Mouse (Mus musculus) lung, postnatal 25 days (tissue): Measurements from ENCODE around the gene Olfr769.
"Not testable (repeated sequence)": the region's sequence is repeated elsewhere in the genome, so short reads cannot be mapped to it uniquely, and the experiment has no call there.

Experiments used
- DNase-seq: peaks from one replicate; pipeline ENCODE4 v3.0.0; 2022; ENCODE audit warnings: low spot score

Olfr769 gene

GRCm38 (mm10) chr10:129117761-129118160 lies at the start of gene Olfr769:
TSS of gene Olfr769 (minus strand) at chr10:129117861.
- no peak for DNase-seq

GRCm38 (mm10) chr10:129164651-129165050 lies 47.0 kb upstream of the Olfr769 start, which contains the start of gene Olfr771:
TSS of gene Olfr771 (minus strand) at chr10:129164751.
- no peak for DNase-seq

GRCm38 (mm10) chr10:129138898-129139297 lies 21.2 kb upstream of the Olfr769 start, which contains the start of gene Olfr770:
TSS of gene Olfr770 (minus strand) at chr10:129138998.
- DNase-seq: no peak

- no peak for DNase-seq
Observed at GRCm38 (mm10) chr10:129115146-129115545, 2.5 kb downstream of the Olfr769 start.

GRCm38 (mm10) chr10:129101231-129101630 lies 16.4 kb downstream of the Olfr769 start:
- DNase-seq: no peak

GRCm38 (mm10) chr10:129099275-129099674 lies 18.4 kb downstream of the Olfr769 start, which contains the start of gene Olfr768:
TSS of gene Olfr768 (minus strand) at chr10:129099375.
- no peak for DNase-seq

GRCm38 (mm10) chr10:129082810-129083209 lies 34.9 kb downstream of the Olfr769 start, which contains the start of gene Olfr767:
TSS of gene Olfr767 (minus strand) at chr10:129082910.
- DNase-seq: not testable (repeated sequence)

GRCm38 (mm10) chr10:129068877-129069276 lies 48.8 kb downstream of the Olfr769 start, which contains the start of gene Olfr766-ps1:
TSS of gene Olfr766-ps1 (minus strand) at chr10:129068977.
- no peak for DNase-seq
